Mouse (Mus musculus) embryonic facial prominence, embryonic 14.5 days (tissue): ENCODE measurements around the gene D630003M21Rik. TPM values are rescaled to one million over a fixed set of nuclear protein-coding genes. Genes with fewer than 3 reads are reported as not detected.

Source experiments
- ATAC-seq: fragments of 200-750 bp; cut with Nextera tagmentation; 2 replicates; pipeline ENCODE4 v1.8.0; 2017; ENCODE audit warnings: low read depth, moderate number of reproducible peaks, moderate TSS enrichment
- DNase-seq: peaks from one replicate; pipeline ENCODE4 v3.0.0-alpha.2; 2015; ENCODE audit warnings: low spot score
- H3K27ac ChIP-seq: fragments of 300-500 bp; sonication (generic); replicated peaks from 2 replicates; pipeline ENCODE4 v1.5.1; 2014; ENCODE audit warnings: low read depth, mild to moderate bottlenecking, low read length, moderate library complexity
- H3K27me3 ChIP-seq: fragments of 300-500 bp; sonication (generic); replicated peaks from 2 replicates; pipeline ENCODE4 v1.6.1; 2014; ENCODE audit warnings: low read length; ENCODE audit not compliant: control insufficient read depth, insufficient read depth
- H3K36me3 ChIP-seq: fragments of 300-500 bp; sonication (generic); 2 replicates; pipeline ENCODE4 v1.6.1; 2014; ENCODE audit warnings: low read length, mixed read lengths; ENCODE audit not compliant: control insufficient read depth, insufficient read depth
- H3K4me1 ChIP-seq: fragments of 300-500 bp; sonication (generic); 2 replicates; pipeline ENCODE4 v1.6.1; 2014; ENCODE audit warnings: antibody characterized with exemption, low read length; ENCODE audit not compliant: control insufficient read depth, insufficient read depth
- H3K4me2 ChIP-seq: fragments of 300-500 bp; sonication (generic); 2 replicates; pipeline ENCODE4 v1.6.1; 2014; ENCODE audit warnings: low read depth, mild to moderate bottlenecking, low read length, moderate library complexity, mixed read lengths
- H3K4me3 ChIP-seq: fragments of 300-500 bp; sonication (generic); 2 replicates; pipeline ENCODE4 v1.5.1; 2014; ENCODE audit warnings: low read depth, mild to moderate bottlenecking, low read length
- H3K9ac ChIP-seq: fragments of 300-500 bp; sonication (generic); 2 replicates; pipeline ENCODE4 v1.6.1; 2014; ENCODE audit warnings: low read depth, mild to moderate bottlenecking, low read length, moderate library complexity, mixed read lengths
- H3K9me3 ChIP-seq: fragments of 300-500 bp; sonication (generic); 2 replicates; pipeline ENCODE4 v1.6.1; 2016; ENCODE audit warnings: low read length; ENCODE audit not compliant: control insufficient read depth
- WGBS: fragments of 180-500 bp; shearing (Covaris S2); extraction: QIAGEN DNeasy Blood & Tissue Kit; methylation state at CpG from one replicate; pipeline ENCODE4 v1.1.7; 2014; 5-methylcytosine and 5-hydroxymethylcytosine counted together
- polyA plus RNA-seq: library from polyadenylated mRNA; unstranded; fragments of >200 nt; fragmentation: Nextera tagmentation; extraction: Ambion mirVana; gene quantifications from 2 replicates; pipeline ENCODE4 v1.2.1, GENCODE M21; 2014

The D630003M21Rik gene
- polyA plus RNA-seq, 1 experiment from 2014 or later, result 5.4 TPM

DNA sequence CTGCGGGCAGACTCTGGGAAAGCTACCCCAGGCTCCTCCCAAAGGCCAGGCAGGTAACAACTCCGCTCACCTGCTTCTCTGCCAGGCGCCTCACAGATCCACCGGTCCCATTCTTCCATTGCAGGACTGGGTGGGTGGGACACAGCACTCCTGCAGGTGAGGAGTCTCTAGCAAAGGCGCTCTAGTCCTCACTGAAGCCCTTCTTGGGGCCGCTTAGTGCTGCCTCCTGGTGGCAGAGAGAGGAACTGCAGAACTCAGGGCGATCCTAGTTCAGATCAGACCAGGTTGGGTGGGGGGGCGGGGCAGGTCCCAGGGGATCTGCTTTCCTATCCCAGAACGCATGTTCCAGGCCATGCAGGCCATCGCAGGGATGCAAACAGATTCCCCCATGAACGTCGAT lies 29.8 kb upstream of the D630003M21Rik start:
- no peak overlapping the region for H3K4me3 ChIP-seq
- H3K4me2 ChIP-seq, result no peak overlapping the region; the same call in 1 of the 2 replicates
- ATAC-seq, result peak; percentile 39; the same call in 1 of the 2 replicates

DNA sequence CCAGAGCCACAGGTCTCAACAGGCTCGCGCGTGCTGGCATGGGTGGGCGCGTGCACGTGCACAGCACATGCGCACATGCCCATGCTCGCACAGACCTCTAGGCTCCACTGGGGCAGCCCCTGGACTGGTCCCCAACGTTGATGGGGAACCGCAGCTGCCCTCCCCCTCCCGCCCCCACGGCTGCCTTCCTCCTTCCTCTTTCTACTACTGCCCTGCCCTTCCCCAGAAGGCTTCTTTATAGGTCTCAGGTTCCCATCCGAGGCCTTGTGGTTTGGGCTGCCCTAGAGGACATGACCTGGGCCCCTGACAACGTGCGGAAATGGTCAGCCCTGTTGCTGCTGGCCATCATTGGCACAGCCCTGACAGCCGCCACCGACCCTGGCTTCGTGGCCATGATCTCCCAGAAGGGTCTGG lies 29.0 kb upstream of the D630003M21Rik start, which contains the start of gene Bpi:
Gene Bpi (plus strand): TSS at position 90 of the 414 bp plus-strand sequence.
- Histone ChIP-seq H3K9ac (no peak within 1 kb of the TSS; the same call in 1 of the 2 replicates), H3K9me3 (no peaks in the 10 kb centered on the region), H3K36me3 (no peaks in the 10 kb centered on the region), H3K27ac (0 out of 2 replicates have a peak within 1 kb of the TSS, but pooled peaks have one; percentile 34), H3K4me3 (no peak within 1 kb of the TSS), H3K4me1 (peaks cover 16% of the 10 kb centered on the region), H3K4me2 (peak within 1 kb of the TSS; percentile 32), H3K27me3 (no peaks in the 10 kb centered on the region)
- WGBS, result 55% methylated on average over 16 of the region's 18 CpGs
- DNase-seq (peak; percentile 19), ATAC-seq (0 out of 2 replicates have a peak, but pooled peaks have one; percentile 50)

More for the DNA sequence above, 29.8 kb upstream of the D630003M21Rik start:
- H3K36me3 ChIP-seq, result no peaks in the 10 kb centered on the region
- peak; percentile 72 for DNase-seq
- H3K9me3 ChIP-seq, result no peaks in the 10 kb centered on the region
- no peaks in the 10 kb centered on the region for H3K27me3 ChIP-seq
- 8% methylated on average over 12 of the region's 12 CpGs for WGBS
- H3K4me1 ChIP-seq, result peaks cover 16% of the 10 kb centered on the region
- no peak overlapping the region for H3K9ac ChIP-seq
- no peak overlapping the region for H3K27ac ChIP-seq

DNA sequence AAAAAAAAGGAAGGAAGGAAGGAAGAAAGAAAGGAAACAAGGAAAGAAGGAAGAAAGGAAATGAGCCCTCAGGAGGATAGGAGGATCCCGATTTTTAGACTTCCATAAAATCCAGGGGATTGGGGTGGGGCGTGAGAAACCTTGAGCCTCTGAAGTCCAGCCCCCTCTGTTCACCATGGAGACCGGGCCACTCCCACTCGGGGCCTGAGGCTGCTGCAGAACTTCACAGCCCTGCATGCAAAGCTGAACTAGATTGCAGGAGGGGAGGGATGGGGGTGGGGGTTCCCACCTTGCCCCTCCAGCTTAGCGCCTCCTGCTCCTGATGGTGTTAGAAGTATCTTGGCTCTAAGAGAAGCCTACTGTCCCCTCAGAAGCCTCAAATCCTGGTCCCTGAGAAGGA lies 27.9 kb upstream of the D630003M21Rik start:
- Histone ChIP-seq H3K9me3 (no peaks in the 10 kb centered on the region), H3K27ac (no peak overlapping the region), H3K4me2 (0 out of 2 replicates have a peak overlapping the region, but pooled peaks have one; percentile 8), H3K36me3 (no peaks in the 10 kb centered on the region), H3K27me3 (no peaks in the 10 kb centered on the region), H3K4me3 (no peak overlapping the region), H3K9ac (no peak overlapping the region), H3K4me1 (peaks cover 16% of the 10 kb centered on the region)
- ATAC-seq, result 0 out of 2 replicates have a peak, but pooled peaks have one; percentile 54
- WGBS, result 12% methylated on average over 5 of the region's 5 CpGs
- peak; percentile 71 for DNase-seq

DNA sequence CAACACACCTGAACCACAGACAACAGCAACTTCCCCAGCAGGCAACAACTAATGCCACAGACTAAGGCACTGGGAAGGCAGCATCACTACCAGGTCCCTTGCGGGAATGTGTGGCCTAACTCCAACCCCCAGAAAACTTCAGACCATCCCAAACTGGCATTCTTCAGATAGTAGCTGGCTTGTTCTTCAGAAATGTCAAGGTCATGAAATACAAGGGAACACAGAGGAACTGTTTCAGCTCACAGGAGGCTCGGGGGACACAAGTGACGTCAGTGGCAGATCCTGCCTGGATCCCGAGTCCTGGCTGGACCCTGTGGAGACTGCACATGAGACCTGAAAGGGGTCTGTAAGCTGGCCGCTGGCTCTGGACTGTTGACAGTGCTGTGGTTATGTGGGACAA lies 24.8 kb upstream of the D630003M21Rik start:
- WGBS, result 65% methylated on average over 5 of the region's 5 CpGs
- Histone ChIP-seq H3K4me1 (peaks cover 16% of the 10 kb centered on the region), H3K27ac (no peak overlapping the region), H3K27me3 (no peaks in the 10 kb centered on the region), H3K4me3 (no peak overlapping the region), H3K9me3 (no peaks in the 10 kb centered on the region), H3K4me2 (no peak overlapping the region), H3K36me3 (no peaks in the 10 kb centered on the region), H3K9ac (no peak overlapping the region)
- ATAC-seq (no peak), DNase-seq (no peak)

DNA sequence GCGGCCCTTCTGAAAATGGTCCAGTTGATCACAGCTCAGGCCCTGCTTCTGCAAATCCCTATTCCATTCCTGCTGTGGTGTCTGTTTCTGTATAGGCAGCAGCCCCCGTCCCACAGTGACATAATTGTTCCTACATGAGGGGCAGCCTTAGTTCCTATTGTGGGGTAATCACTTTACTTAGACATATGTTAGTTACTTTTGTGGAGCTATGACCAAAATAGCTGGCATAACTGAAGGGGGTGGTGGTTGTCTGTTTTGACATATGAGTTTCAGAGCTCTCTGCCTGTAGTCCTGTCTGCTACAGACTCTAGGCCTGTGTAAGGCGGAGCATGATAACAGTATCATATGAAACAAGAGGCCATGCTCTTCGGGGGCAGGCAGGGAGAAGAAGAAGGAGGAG lies 21.5 kb upstream of the D630003M21Rik start:
- WGBS, result 57% methylated on average over 4 of the region's 4 CpGs
- Histone ChIP-seq H3K27me3 (no peaks in the 10 kb centered on the region), H3K9ac (no peak overlapping the region), H3K9me3 (no peaks in the 10 kb centered on the region), H3K36me3 (no peaks in the 10 kb centered on the region), H3K27ac (no peak overlapping the region), H3K4me1 (no peaks in the 10 kb centered on the region), H3K4me2 (no peak overlapping the region), H3K4me3 (no peak overlapping the region)
- ATAC-seq, result no peak
- no peak for DNase-seq

DNA sequence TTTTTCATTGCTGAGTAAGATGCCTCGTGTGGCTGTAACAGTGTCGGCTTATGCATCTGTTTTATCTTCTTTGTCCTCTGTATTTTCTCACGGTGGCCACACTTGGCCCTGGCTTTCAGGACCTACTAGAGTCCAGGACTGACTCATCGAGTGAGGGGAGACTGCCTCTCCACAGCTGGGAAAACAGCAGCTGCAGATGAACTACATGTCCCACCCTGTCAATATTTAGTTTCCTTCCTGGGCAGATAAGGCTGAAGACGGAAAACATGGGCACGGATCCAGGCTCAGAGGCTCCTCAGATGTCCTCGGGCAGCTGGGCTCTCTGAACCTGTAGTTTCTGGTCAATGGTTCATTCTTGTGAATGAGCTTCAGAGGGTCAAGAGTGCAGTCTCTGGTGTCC lies 19.3 kb upstream of the D630003M21Rik start:
- Histone ChIP-seq H3K4me3 (no peak overlapping the region), H3K9me3 (no peaks in the 10 kb centered on the region), H3K4me1 (no peaks in the 10 kb centered on the region), H3K36me3 (no peaks in the 10 kb centered on the region), H3K4me2 (no peak overlapping the region), H3K27me3 (no peaks in the 10 kb centered on the region), H3K9ac (no peak overlapping the region), H3K27ac (no peak overlapping the region)
- ATAC-seq, result peak; percentile 30; the same call in 1 of the 2 replicates
- DNase-seq, result peak; percentile 55
- WGBS, result 59% methylated on average over 7 of the region's 7 CpGs

DNA sequence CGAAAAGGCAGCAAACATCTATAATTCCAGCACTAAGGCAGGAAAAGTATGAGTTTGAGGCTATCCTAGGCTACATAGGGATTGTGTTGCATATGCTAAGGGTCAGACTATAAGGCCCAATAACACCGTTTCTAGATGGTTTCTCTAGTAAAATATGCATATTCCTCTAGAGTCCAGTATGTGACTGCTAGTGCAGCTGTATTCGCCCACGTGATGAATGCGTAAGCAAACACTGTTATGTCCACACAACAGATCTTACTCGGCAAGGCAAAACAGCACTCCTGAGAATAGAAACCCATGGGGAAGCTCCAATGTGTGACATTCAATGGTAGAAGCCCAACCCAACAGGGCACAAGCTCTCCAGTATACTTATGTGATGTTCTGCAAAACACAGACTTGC lies 18.8 kb upstream of the D630003M21Rik start:
- Histone ChIP-seq H3K4me3 (no peak overlapping the region), H3K27ac (no peak overlapping the region), H3K9me3 (no peaks in the 10 kb centered on the region), H3K4me1 (no peaks in the 10 kb centered on the region), H3K27me3 (no peaks in the 10 kb centered on the region), H3K36me3 (no peaks in the 10 kb centered on the region), H3K4me2 (no peak overlapping the region), H3K9ac (no peak overlapping the region)
- DNase-seq, result no peak
- WGBS, result 73% methylated on average over 6 of the region's 6 CpGs
- ATAC-seq, result no peak

DNA sequence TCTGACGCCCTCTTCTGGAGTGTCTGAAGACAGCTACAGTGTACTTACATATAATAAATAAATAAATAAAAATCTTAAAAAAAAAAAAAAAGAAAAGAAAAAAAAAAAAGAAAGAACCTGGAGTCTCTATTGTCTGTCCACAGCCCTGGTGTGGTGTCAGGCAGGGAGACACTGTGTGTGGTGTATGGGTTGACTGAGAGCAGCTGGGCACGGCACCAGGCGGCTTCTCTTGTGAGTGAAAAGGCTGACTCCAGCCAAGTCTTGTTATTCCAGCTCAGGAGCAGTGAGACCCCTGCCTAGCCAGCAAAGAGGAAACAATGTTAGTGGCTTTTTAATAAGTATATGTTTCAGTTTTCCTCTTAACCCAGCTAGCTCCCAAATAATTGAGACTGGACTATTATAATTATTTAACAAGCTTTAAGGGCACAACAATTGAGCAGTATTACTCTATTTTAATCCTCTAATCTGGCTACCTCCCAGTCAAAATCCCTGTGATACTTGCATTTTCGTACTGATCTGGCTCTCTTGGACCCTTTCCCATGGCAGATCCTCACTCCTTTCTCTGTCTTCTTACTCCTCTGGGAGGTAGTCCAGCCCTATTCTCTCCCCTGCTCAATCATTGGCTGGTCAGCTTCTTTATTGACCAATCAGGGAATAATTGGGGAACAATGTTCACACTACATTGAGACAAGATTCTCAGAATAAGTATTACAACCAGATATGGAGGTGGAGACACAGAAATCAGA lies 16.2 kb upstream of the D630003M21Rik start:
- Histone ChIP-seq H3K36me3 (no peaks in the 10 kb centered on the region), H3K27ac (no peak overlapping the region)
- 70% methylated on average over 4 of the region's 4 CpGs for WGBS

More for the DNA sequence above, 16.2 kb upstream of the D630003M21Rik start:
- H3K27me3 ChIP-seq, result no peaks in the 10 kb centered on the region
- ATAC-seq (no peak), DNase-seq (no peak)
- no peaks in the 10 kb centered on the region for H3K4me1 ChIP-seq
- no peaks in the 10 kb centered on the region for H3K9me3 ChIP-seq
- no peak overlapping the region for H3K9ac ChIP-seq
- H3K4me3 ChIP-seq, result no peak overlapping the region
- no peak overlapping the region for H3K4me2 ChIP-seq
